Mouse (Mus musculus): ENCODE measurements around the gene Trib3. TPM values are rescaled to one million over a fixed set of nuclear protein-coding genes. Genes with fewer than 3 reads are reported as not detected.

The Trib3 gene
- polyA plus RNA-seq, 1 experiment from 2014 or later = 1.4 TPM

DNA sequence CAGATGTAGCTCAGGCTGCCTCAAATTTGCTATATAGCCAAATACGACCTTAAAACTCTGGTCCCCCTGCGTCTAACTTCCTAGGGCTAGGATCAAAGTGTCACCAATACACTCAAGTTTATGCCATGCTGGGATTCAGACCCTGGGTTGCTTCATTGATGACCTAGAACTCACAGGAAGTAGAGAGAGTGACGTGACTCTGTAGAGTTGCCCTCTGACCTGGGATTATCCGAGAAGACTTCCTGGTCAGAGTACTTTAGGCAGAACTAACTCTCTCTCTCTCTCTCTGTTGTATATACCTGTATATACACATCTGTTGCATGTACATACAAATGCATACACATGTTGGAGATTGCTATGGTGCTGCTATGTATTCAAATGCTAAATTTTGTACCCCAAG, 28.8 kb upstream of the Trib3 start:
- Histone ChIP-seq H3K4me2 (ENCODE audit: low read depth, severe bottlenecking) (no peak overlapping the region), H3K27ac (replicated peaks; ENCODE audit: low read depth, low read length) (no peak overlapping the region), H3K4me1 (ENCODE audit: control insufficient read depth, insufficient read depth, low read length) (peaks cover 19% of the 10 kb centered on the region; the same call in 1 of the 2 replicates), H3K9ac (ENCODE audit: low read length) (no peak overlapping the region), H3K4me3 (ENCODE audit: low read depth, low read length) (no peak overlapping the region), H3K36me3 (ENCODE audit: control insufficient read depth, insufficient read depth, low read length) (no peaks in the 10 kb centered on the region), H3K9me3 (ENCODE audit: control insufficient read depth, low read length) (no peaks in the 10 kb centered on the region), H3K27me3 (ENCODE audit: control insufficient read depth, insufficient read depth, low read length) (peaks cover 3% of the 10 kb centered on the region; the same call in 1 of the 2 replicates)
- DNase-seq (ENCODE audit: low spot score) (no peak), ATAC-seq (ENCODE audit: insufficient number of reproducible peaks, low FRiP score, low TSS enrichment, low read depth) (no peak)
- 70% methylated on average over 4 of the region's 4 CpGs for WGBS

DNA sequence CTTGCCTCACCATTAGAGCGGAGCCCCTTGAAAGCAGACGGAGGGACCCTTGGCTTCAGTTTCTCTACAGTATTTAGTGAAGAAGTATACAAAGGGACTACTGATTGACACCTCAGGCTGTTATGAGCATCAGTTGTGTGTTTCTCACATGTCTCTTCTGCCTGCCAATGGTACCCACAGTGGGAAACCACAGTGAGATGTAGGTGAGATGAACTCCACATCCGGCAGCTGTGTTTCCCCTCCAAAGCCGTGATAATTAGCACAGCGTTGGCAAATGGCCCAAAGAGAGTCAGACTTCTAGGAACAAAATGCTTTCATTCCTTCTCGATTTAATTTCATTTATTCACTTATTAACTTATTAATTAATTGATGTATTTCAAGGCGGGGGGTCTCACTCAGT, 28.3 kb upstream of the Trib3 start:
- no peak overlapping the region for H3K27ac ChIP-seq (replicated peaks; ENCODE audit: low read depth, low read length)
- H3K9me3 ChIP-seq (ENCODE audit: control insufficient read depth, low read length) = no peaks in the 10 kb centered on the region
- no peak overlapping the region for H3K4me2 ChIP-seq (ENCODE audit: low read depth, severe bottlenecking)
- H3K27me3 ChIP-seq (ENCODE audit: control insufficient read depth, insufficient read depth, low read length) = peaks cover 3% of the 10 kb centered on the region; the same call in 1 of the 2 replicates
- no peak overlapping the region for H3K4me3 ChIP-seq (ENCODE audit: low read depth, low read length)
- ATAC-seq (ENCODE audit: insufficient number of reproducible peaks, low FRiP score, low TSS enrichment, low read depth) (no peak), DNase-seq (ENCODE audit: low spot score) (no peak)
- peaks cover 19% of the 10 kb centered on the region; the same call in 1 of the 2 replicates for H3K4me1 ChIP-seq (ENCODE audit: control insufficient read depth, insufficient read depth, low read length)
- WGBS = 85% methylated on average over 7 of the region's 7 CpGs
- H3K9ac ChIP-seq (ENCODE audit: low read length) = no peak overlapping the region
- H3K36me3 ChIP-seq (ENCODE audit: control insufficient read depth, insufficient read depth, low read length) = no peaks in the 10 kb centered on the region

DNA sequence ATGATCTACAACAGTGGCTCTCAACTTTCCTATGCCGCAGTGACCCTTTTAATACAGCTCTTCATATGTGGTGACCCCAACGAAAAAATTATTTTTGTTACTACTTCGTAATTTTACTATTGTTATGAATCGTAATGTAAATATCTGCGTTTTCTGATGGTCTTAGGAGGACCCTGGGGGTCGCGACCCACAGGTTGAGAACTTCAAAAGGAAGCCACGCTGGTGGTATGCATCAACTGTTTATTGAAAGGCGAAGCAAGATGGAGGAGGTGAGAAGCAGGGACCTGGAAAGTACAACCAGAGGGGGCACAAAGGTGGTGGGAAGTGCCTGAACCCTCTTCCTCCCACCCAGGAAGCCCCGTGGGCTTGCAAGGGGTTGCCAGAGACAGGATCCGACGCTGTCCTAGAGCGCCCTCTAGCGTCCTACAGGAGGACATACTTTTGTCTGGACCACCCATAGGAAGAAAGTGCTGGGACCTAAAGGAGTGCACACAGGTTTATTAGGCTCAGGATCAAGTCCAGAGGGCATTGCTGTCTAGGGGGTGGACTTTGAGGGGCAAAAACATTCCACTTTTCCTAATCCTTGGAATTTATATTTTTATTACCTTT, 24.8 kb upstream of the Trib3 start:
- DNase-seq (ENCODE audit: low spot score) = peak; percentile 80
- H3K36me3 ChIP-seq (ENCODE audit: control insufficient read depth, insufficient read depth, low read length) = no peaks in the 10 kb centered on the region
- H3K9me3 ChIP-seq (ENCODE audit: control insufficient read depth, low read length) = no peaks in the 10 kb centered on the region
- 30% methylated on average over 14 of the region's 14 CpGs for WGBS
- ATAC-seq (ENCODE audit: insufficient number of reproducible peaks, low FRiP score, low TSS enrichment, low read depth) = no peak
- H3K4me2 ChIP-seq (ENCODE audit: low read depth, severe bottlenecking) = no peak overlapping the region
- no peak overlapping the region for H3K4me3 ChIP-seq (ENCODE audit: low read depth, low read length)
- H3K27me3 ChIP-seq (ENCODE audit: control insufficient read depth, insufficient read depth, low read length) = no peaks in the 10 kb centered on the region
- no peak overlapping the region for H3K27ac ChIP-seq (replicated peaks; ENCODE audit: low read depth, low read length)
- 0 out of 2 replicates have a peak, but pooled peaks cover 2% of the 10 kb centered on the region for H3K4me1 ChIP-seq (ENCODE audit: control insufficient read depth, insufficient read depth, low read length)
- no peak overlapping the region for H3K9ac ChIP-seq (ENCODE audit: low read length)

DNA sequence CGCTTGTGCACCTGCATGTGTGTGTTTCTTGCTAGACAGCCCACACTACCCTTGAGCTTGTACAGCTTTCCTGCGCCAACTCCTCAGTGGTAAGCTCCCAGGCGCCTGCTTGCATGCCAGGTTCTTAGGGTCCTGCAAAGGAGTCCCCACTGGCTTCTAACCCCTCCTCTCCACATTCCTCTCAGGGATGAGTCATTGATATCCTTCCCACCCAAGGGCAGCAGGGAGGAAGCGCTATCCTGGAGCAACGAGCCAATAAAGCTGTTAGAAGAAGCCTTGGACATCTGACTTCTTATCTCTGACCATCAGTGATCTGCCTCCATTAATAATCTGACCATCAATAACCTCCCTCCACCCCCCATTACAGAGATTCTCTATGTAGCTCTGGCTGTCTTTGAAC, 24.1 kb upstream of the Trib3 start:
- no peak overlapping the region for H3K27ac ChIP-seq (replicated peaks; ENCODE audit: low read depth, low read length)
- no peak overlapping the region for H3K4me3 ChIP-seq (ENCODE audit: low read depth, low read length)
- no peaks in the 10 kb centered on the region for H3K36me3 ChIP-seq (ENCODE audit: control insufficient read depth, insufficient read depth, low read length)
- DNase-seq (ENCODE audit: low spot score) (no peak), ATAC-seq (ENCODE audit: insufficient number of reproducible peaks, low FRiP score, low TSS enrichment, low read depth) (no peak)
- no peaks in the 10 kb centered on the region for H3K9me3 ChIP-seq (ENCODE audit: control insufficient read depth, low read length)
- no peaks in the 10 kb centered on the region for H3K27me3 ChIP-seq (ENCODE audit: control insufficient read depth, insufficient read depth, low read length)
- H3K4me2 ChIP-seq (ENCODE audit: low read depth, severe bottlenecking) = no peak overlapping the region
- H3K4me1 ChIP-seq (ENCODE audit: control insufficient read depth, insufficient read depth, low read length) = 0 out of 2 replicates have a peak, but pooled peaks cover 2% of the 10 kb centered on the region
- 78% methylated on average over 5 of the region's 5 CpGs for WGBS
- no peak overlapping the region for H3K9ac ChIP-seq (ENCODE audit: low read length)

DNA sequence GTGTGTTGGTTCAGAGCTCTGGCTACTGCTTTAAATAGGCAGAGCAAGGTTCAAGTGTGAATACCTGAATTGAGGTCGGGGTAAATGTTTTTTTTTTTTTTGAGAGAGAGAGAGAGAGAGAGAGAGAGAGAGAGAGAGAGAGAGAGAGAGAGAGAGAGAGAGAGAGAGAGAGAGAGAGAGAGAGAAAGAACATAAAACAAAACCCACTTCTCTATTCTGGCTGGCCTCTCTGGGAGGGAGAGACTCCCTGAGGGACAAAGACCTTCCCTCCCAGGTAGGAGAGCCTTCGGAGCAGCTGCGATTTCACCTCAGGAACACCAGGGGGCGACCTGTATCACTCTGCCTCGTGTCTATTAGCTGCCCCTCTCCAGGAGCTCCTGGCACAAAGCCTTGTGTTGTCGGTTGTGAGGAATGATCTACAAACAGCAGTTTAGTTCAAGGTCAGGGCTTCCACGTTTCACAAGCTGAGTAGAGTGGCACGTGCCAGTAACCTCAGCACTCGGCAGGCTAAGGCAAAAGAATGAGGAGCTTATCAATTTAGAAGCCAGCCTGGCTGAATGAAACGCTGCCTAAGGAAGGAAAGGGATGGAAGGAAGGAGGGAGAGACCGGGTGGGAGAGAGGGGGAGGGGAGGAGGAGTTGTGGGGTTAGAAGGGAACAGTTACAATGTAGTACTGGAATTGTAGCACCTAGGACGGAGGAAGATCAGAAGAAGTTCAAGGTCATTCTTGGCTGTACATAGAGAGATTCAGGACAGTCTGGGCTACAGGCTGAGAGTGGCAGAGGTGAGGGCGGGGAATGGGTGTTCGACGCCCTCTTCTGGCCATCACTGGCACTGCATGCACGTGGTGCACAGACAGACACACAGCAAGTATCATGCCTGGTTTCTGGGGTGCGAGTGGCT, 19.7 kb upstream of the Trib3 start:
- DNase-seq (ENCODE audit: low spot score) (peak; percentile 86), ATAC-seq (ENCODE audit: insufficient number of reproducible peaks, low FRiP score, low TSS enrichment, low read depth) (peak; percentile 36; the same call in 1 of the 2 replicates)
- Histone ChIP-seq H3K4me1 (ENCODE audit: control insufficient read depth, insufficient read depth, low read length) (no peaks in the 10 kb centered on the region), H3K9me3 (ENCODE audit: control insufficient read depth, low read length) (no peaks in the 10 kb centered on the region), H3K4me3 (ENCODE audit: low read depth, low read length) (no peak overlapping the region), H3K36me3 (ENCODE audit: control insufficient read depth, insufficient read depth, low read length) (no peaks in the 10 kb centered on the region), H3K27ac (replicated peaks; ENCODE audit: low read depth, low read length) (no peak overlapping the region), H3K27me3 (ENCODE audit: control insufficient read depth, insufficient read depth, low read length) (no peaks in the 10 kb centered on the region), H3K4me2 (ENCODE audit: low read depth, severe bottlenecking) (no peak overlapping the region; the same call in 1 of the 2 replicates), H3K9ac (ENCODE audit: low read length) (no peak overlapping the region)
- WGBS = 12% methylated on average over 17 of the region's 17 CpGs

DNA sequence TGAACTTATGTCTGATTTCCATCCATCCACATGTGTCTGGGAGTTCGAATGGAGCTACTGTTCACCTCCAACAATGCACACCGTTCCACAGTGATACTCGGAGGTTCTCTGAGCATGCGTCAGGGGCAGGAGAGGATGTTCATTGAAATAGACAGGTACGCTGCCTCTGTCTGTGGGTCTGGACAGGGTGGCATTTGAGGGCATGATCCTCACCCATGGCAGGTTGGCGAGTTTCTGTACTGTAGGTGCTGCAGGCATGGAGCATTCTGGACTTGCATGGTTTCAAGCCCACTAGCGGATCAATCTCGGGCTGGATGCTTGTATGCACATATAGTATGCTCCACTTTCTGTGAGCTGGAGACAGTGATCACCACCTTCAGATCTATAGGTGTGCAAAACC, 17.4 kb upstream of the Trib3 start:
- WGBS = 88% methylated on average over 8 of the region's 8 CpGs
- H3K4me3 ChIP-seq (ENCODE audit: low read depth, low read length) = no peak overlapping the region
- H3K4me2 ChIP-seq (ENCODE audit: low read depth, severe bottlenecking) = no peak overlapping the region
- H3K9ac ChIP-seq (ENCODE audit: low read length) = no peak overlapping the region
- no peaks in the 10 kb centered on the region for H3K4me1 ChIP-seq (ENCODE audit: control insufficient read depth, insufficient read depth, low read length)
- H3K36me3 ChIP-seq (ENCODE audit: control insufficient read depth, insufficient read depth, low read length) = no peaks in the 10 kb centered on the region
- no peak overlapping the region for H3K27ac ChIP-seq (replicated peaks; ENCODE audit: low read depth, low read length)
- no peaks in the 10 kb centered on the region for H3K27me3 ChIP-seq (ENCODE audit: control insufficient read depth, insufficient read depth, low read length)
- H3K9me3 ChIP-seq (ENCODE audit: control insufficient read depth, low read length) = no peaks in the 10 kb centered on the region
- ATAC-seq (ENCODE audit: insufficient number of reproducible peaks, low FRiP score, low TSS enrichment, low read depth) (no peak), DNase-seq (ENCODE audit: low spot score) (no peak)

DNA sequence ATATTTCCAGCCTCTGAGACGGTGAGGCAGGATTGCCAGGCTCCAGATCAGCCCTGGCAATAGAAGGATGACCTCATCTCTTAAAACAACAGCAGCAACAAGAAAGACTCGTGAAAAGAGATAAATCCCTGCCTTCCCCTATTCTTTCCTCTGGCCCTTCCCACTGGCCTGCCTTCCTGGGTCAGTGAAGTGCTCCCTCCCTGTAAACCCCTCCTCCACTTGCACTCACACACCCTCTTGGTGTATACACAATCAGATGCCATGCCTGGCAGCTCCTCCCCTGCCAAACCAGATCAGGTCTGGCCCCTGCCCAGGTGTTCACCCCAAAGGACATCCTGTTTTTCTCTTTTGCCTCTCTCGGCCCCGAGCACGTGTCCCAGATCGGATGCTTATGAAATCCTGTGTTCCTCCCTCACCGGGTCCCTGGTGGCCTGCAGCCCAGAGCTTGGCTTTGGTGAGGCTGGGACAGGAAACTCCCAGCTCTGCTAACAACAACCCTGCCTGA, 16.5 kb upstream of the Trib3 start:
- no peak for DNase-seq (ENCODE audit: low spot score)
- H3K4me1 ChIP-seq (ENCODE audit: control insufficient read depth, insufficient read depth, low read length) = no peaks in the 10 kb centered on the region
- no peak overlapping the region for H3K4me2 ChIP-seq (ENCODE audit: low read depth, severe bottlenecking)
- no peak overlapping the region for H3K4me3 ChIP-seq (ENCODE audit: low read depth, low read length)
- 64% methylated on average over 7 of the region's 7 CpGs for WGBS
- no peak for ATAC-seq (ENCODE audit: insufficient number of reproducible peaks, low FRiP score, low TSS enrichment, low read depth)
- no peak overlapping the region for H3K9ac ChIP-seq (ENCODE audit: low read length)
- no peak overlapping the region for H3K27ac ChIP-seq (replicated peaks; ENCODE audit: low read depth, low read length)
- H3K36me3 ChIP-seq (ENCODE audit: control insufficient read depth, insufficient read depth, low read length) = no peaks in the 10 kb centered on the region
- no peaks in the 10 kb centered on the region for H3K27me3 ChIP-seq (ENCODE audit: control insufficient read depth, insufficient read depth, low read length)
- H3K9me3 ChIP-seq (ENCODE audit: control insufficient read depth, low read length) = no peaks in the 10 kb centered on the region

DNA sequence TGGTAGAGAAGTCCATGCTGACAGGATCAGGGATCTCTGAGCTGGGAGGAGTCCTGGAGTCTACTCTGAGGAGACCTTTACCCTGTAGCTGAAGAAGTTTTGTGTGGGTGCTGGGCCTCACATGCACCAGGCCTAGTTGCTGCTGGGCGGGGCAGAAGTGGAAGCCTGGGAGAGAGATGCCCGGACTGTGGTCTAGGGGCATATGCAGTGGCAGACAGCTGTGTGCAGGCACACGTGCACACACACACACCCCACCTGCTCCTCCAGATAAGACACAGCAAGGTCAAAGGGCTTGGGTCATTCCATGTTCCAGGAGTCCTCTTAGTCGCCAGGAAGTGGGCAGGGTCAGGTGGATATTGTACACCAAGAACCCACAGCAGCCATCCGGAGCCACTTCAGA, 15.8 kb upstream of the Trib3 start:
- Histone ChIP-seq H3K27me3 (ENCODE audit: control insufficient read depth, insufficient read depth, low read length) (no peaks in the 10 kb centered on the region), H3K27ac (replicated peaks; ENCODE audit: low read depth, low read length) (no peak overlapping the region), H3K36me3 (ENCODE audit: control insufficient read depth, insufficient read depth, low read length) (no peaks in the 10 kb centered on the region), H3K9me3 (ENCODE audit: control insufficient read depth, low read length) (no peaks in the 10 kb centered on the region), H3K4me1 (ENCODE audit: control insufficient read depth, insufficient read depth, low read length) (no peaks in the 10 kb centered on the region), H3K4me3 (ENCODE audit: low read depth, low read length) (no peak overlapping the region), H3K9ac (ENCODE audit: low read length) (no peak overlapping the region), H3K4me2 (ENCODE audit: low read depth, severe bottlenecking) (no peak overlapping the region)
- DNase-seq (ENCODE audit: low spot score) (no peak), ATAC-seq (ENCODE audit: insufficient number of reproducible peaks, low FRiP score, low TSS enrichment, low read depth) (no peak)
- 70% methylated on average over 5 of the region's 5 CpGs for WGBS
